Mouse (Mus musculus) thymus, adult 18-20 months (tissue): ENCODE measurements around the gene Armh1.
"Not testable (repeated sequence)": the region's sequence is repeated elsewhere in the genome, so short reads cannot be mapped to it uniquely, and the experiment has no call there.

Experiments
- DNase-seq, 2 experiments: peaks; one replicate each; pipeline ENCODE4 v3.0.0; 2022; ENCODE audit warnings: mixed read lengths in 2 of 2

Armh1 gene

DNA sequence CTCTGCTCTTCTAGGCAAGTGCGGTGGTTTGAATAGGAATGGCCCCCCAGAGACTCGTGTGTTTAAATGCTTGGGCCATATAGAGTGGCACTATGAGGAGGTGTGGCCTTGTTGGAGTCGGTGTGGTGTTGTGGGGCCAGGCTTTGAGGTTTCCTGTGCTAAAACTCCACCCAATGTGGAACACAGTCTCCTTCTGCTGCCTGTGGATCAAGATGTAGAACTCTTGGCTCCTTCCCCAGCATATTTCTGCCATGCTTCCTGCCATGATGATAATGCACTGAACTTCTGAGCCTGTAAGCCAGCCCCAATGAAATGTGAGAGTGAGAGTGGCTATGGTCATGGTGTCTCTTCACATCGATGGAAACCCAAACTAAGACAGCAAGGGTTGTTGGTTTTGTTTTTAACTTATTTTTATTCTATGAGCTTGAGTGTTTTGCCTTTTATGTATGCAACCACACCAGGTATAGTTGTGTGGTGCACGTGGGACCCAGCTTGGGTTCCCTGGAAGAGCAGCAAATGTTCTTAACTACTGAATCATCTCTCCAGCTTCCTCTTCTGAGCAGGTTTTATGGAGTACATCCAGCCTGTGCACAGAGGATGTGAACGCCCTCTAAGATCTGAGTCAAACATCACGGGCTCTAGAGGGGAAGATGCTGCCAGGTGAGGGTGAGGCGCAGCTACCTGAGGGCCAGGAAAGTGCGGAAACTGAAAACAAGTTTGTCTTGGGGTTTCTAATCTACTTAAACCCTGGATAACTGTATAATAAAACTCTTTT, 31.0 kb downstream of the Armh1 start:
- DNase-seq: no peak

- DNase-seq: peak in 1 of 2 experiments; percentile 23
These were observed 33.3 kb downstream of the Armh1 start for GRCm38 (mm10) chr4:117218517-117219219.

GRCm38 (mm10) chr4:117217029-117217428, 34.9 kb downstream of the Armh1 start:
- no peak for DNase-seq

- no peak for DNase-seq
These were observed 37.7 kb downstream of the Armh1 start for GRCm38 (mm10) chr4:117214250-117214649.

- DNase-seq: peak; percentile 54 to 72
These were observed 41.5 kb downstream of the Armh1 start for GRCm38 (mm10) chr4:117210147-117211074.

- DNase-seq: no peak
These were observed 42.3 kb downstream of the Armh1 start for GRCm38 (mm10) chr4:117209592-117209991.

DNA sequence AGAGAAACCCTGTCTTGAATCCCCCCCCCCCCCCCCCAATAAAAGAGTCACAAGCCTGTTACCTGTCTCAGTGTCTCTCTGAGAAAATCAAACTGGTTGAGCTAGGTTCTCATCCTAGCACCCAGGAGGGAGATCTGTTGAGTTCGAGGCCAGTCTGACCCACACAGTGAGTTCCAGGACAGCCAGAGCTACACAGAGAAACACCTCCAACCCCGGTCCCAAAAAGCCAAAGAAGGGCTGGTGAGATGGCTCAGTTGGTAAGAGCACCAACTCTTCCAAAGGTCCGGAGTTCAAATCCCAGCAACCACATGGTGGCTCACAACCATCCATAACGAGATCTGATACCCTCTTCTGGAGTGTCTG, 49.0 kb downstream of the Armh1 start:
- DNase-seq: no peak

- DNase-seq: peak in 1 of 2 experiments; percentile 18
These were observed 49.6 kb downstream of the Armh1 start for GRCm38 (mm10) chr4:117202046-117202991.

DNA sequence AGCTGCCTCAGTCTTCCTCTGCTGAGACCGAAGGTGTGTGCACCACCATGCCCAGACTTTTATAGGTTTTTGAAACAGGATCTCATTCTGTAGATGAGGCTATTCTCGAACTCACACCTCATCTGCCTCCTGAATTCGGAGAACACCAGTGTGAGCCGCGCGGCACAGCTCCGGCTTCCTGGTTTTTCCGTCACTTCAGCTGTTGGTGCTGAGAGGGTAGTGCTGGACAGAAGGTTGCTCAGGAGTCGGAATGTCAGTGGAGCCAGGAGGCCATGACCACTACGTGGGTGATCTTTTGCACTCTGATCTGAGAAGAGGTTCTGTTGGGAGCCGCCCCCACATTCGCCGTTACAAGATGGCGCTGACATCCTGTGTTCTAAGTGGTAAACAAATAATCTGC, 60.1 kb downstream of the Armh1 start:
- DNase-seq: no peak

GRCm38 (mm10) chr4:117190660-117191059, 61.3 kb downstream of the Armh1 start:
- DNase-seq: no peak

DNA sequence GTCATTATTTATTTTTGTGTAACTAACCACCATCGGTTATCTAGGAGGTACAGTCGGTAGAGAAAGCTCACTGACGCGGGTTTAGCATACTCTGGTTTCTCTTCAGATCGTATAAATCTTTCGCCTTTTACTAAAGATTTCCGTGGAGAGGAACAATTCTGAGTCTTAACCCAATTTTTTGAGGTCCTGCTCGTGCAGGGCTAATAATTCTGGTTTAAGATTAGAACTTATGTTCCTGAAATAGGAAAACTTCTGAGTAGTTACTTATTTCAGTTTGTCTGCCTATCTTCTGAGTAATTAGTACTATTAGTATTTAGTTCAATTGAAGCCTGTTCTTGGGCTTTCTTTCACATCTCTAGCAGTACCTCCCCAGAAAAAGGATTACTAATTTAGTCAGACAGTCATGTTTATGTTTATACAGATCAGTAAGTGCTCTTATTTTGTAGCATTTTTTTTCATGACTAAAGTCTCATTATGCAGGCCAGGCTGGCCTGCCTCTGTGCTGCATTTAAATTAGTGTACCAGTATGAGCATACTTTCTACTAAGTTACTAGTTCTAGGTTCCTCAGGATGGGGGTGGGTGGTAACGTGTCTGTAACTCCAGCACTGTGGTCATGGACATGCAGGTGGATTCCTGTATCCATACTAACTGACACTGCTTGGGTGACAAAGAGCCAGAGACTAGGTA, 61.9 kb downstream of the Armh1 start:
- DNase-seq: no peak

DNA sequence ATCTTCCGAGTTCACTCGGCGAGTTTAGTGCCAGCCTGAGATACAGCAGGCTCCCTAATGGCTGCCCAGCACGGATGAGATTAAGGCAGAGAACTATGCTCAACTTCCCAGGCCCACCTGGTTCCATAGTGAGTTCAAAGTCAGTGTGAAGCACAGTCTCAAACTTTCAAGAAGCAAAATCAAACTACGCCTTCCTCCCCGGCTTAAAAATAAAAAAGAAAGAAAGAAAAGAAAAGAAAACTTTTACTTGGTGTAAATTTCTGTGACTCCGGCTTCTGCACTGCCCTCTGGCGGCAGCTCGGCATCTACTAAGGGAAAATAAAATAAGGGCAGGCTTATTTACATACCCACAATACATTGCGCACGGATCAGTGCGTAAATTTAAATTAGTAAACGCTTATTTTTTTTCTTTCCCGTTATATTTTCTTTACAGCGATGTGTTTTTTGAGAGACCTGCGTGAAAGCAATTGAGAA, 62.5 kb downstream of the Armh1 start:
- DNase-seq: peak; percentile 42 to 71

GRCm38 (mm10) chr4:117188969-117189368, 63.0 kb downstream of the Armh1 start:
- DNase-seq: no peak

- not testable (repeated sequence) for DNase-seq
These were observed 69.2 kb downstream of the Armh1 start for GRCm38 (mm10) chr4:117182759-117183096.

GRCm38 (mm10) chr4:117181863-117182758, 69.8 kb downstream of the Armh1 start, which contains the start of gene Kif2c:
TSS of gene Kif2c (minus strand) at chr4:117182639.
- DNase-seq: peak; percentile 79 to 84

GRCm38 (mm10) chr4:117169936-117170335, 82.0 kb downstream of the Armh1 start:
- no peak for DNase-seq
